In the genomic region with DNA sequence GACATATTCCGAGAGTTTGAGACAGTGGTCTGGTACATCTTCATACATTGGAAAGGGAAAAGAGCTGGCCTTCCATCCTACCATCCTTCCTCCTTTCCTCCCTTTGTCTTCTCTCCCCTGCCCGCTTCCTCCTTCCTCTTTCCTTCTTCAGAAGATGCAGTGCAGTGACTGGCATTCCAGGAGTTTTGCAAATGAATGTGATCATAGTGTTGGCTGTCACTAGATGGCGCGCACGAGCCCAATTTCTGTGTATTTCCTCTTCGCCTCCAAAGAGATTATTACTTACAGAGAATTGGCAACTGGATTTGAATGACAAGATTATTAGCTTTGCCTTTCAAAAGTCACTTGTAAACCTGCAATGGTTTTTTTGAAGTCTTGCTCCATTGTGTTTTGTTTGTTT, we compare ENCODE assay signal across 9 mouse cellular contexts. TPM values are rescaled to one million over a fixed set of nuclear protein-coding genes. Genes with fewer than 3 reads are reported as not detected.
DNase-seq lines count a peak whose midpoint lies in the region; TF ChIP-seq lines count a peak whose summit lies in the region.
"Had no signal": no experiment of that assay in that cellular context is flagged by ENCODE, and none has a peak within 500 bp of the region (broad histone marks: within the 10 kb centered on the region; RNA-seq: fewer than 3 reads in every experiment).

No protein-coding gene starts in this region.

- TF ChIP-seq EP300 in MEL (IDR thresholded peaks at IDR 0.05; ENCODE audit: low read depth in 1 of 2, low read length in 2 of 2): no peak

- H3K4me3 ChIP-seq in MEL (ENCODE audit: control insufficient read depth in 1 of 2, insufficient read depth in 1 of 2, low read depth in 2 of 2, low read length in 2 of 2): no peak overlapping the region
- H3K4me3 ChIP-seq: lung, embryonic 15.5 days had no signal

- peak; percentile 80 to 95 (median 87) for TF ChIP-seq CTCF in MEL (IDR thresholded peaks at IDR 0.05 in 2 of 3, conservative IDR thresholded peaks at IDR 0.05 in 1 of 3; ENCODE audit: control insufficient read depth in 1 of 3, insufficient read depth in 1 of 3, low read depth in 2 of 3, low read length in 3 of 3, poor library complexity in 1 of 3, severe bottlenecking in 1 of 3)

- peak; percentile 57 for DNase-seq in gastrocnemius, adult 18-20 months (ENCODE audit: low spot score)
- no peak for DNase-seq in gastrocnemius, postnatal 25 days
- peak; percentile 81 for DNase-seq in MEL (ENCODE audit: low read depth, low spot score)
- DNase-seq in cerebellum, adult 8-10 months: peak; percentile 51
- DNase-seq in frontal cortex, postnatal 14 days (ENCODE audit: low spot score in 2 of 2): peak; percentile 31 to 69
- DNase-seq in layer of hippocampus, adult 18-20 months (ENCODE audit: low spot score in 2 of 2): peak; percentile 37 to 82
- peak; percentile 51 for DNase-seq in lung, postnatal 25 days (ENCODE audit: low spot score)
- peak; percentile 22 for DNase-seq in spleen, adult 12 weeks (ENCODE audit: low spot score)

- no peaks in the 10 kb centered on the region for H3K36me3 ChIP-seq in MEL (ENCODE audit: control insufficient read depth in 1 of 2, insufficient read depth in 2 of 2, low read length in 2 of 2)
- H3K36me3 ChIP-seq: lung, embryonic 15.5 days had no signal

- TF ChIP-seq POLR2A in MEL (IDR thresholded peaks at IDR 0.05; ENCODE audit: control insufficient read depth in 1 of 2, insufficient read depth in 1 of 2, low read depth in 1 of 2, low read length in 2 of 2, poor library complexity in 1 of 2): no peak

- no peak overlapping the region for H3K27ac ChIP-seq in MEL (ENCODE audit: control insufficient read depth, low read depth, low read length)
- H3K27ac ChIP-seq: lung, embryonic 15.5 days had no signal

- H3K4me1 ChIP-seq in MEL (ENCODE audit: control insufficient read depth in 1 of 2, insufficient read depth in 2 of 2, low read length in 2 of 2): no peaks in the 10 kb centered on the region

- H3K27me3 ChIP-seq in MEL (ENCODE audit: control insufficient read depth in 1 of 2, insufficient read depth in 2 of 2, low read length in 2 of 2): peaks cover 0 to 2% of the 10 kb centered on the region in 2 experiments; a peak in 1 of 4 replicates
- H3K27me3 ChIP-seq: lung, embryonic 15.5 days had no signal

- no peak overlapping the region for H3K9ac ChIP-seq in MEL (ENCODE audit: control insufficient read depth, low read depth, low read length, poor library complexity, severe bottlenecking)
- H3K9ac ChIP-seq: lung, embryonic 15.5 days had no signal

- H3K9me3 ChIP-seq in MEL (replicated peaks; ENCODE audit: insufficient read depth, low read length): no peaks in the 10 kb centered on the region
- H3K9me3 ChIP-seq: lung, embryonic 15.5 days had no signal

- TF ChIP-seq RAD21 in MEL (IDR thresholded peaks at IDR 0.05; ENCODE audit: low read depth, low read length): peak; percentile 87

- no peaks in the 10 kb centered on the region for H3K79me2 ChIP-seq in MEL (ENCODE audit: control insufficient read depth, insufficient read depth, low read length, poor library complexity)

TF ChIP-seq in MEL, 35 proteins besides CTCF, POLR2A, EP300 and RAD21:
- TF ChIP-seq ZC3H11A (IDR thresholded peaks at IDR 0.05; ENCODE audit: low read depth, low read length): peak; percentile 91
- no peak for TF ChIP-seq NELFE (IDR thresholded peaks at IDR 0.05; ENCODE audit: low read depth, low read length)
- TF ChIP-seq SIN3A (IDR thresholded peaks at IDR 0.05; ENCODE audit: low read length): 0 out of 2 replicates have a peak, but pooled peaks have one; percentile 25
- TF ChIP-seq SMC3 (IDR thresholded peaks at IDR 0.05; ENCODE audit: low read depth, low read length): peak; percentile 96
- TF ChIP-seq HCFC1 (IDR thresholded peaks at IDR 0.05; ENCODE audit: low read depth, low read length): 0 out of 2 replicates have a peak, but pooled peaks have one; percentile 28
TF ChIP-seq in MEL: peak in this region for 4.

RNA-seq across cellular contexts. Expression of gene Sox30, which starts 36.0 kb away (rescaled TPM):
- total RNA-seq in gastrocnemius, adult 18-20 months (2021): not detected
- not detected for total RNA-seq in gastrocnemius, postnatal 25 days (2021)
- total RNA-seq in MEL (2012; rRNA removed): not detected in 2 replicates
- not detected for polyA plus RNA-seq in MEL (2012; ENCODE audit: insufficient read depth in 1 of 2, insufficient read length in 2 of 2, low read depth in 1 of 2, low replicate concordance in 2 of 2, missing spikeins in 1 of 2)
- under 1 TPM in 1 of 2 experiments, not detected in 1; 0.10 TPM for total RNA-seq in layer of hippocampus, adult 18-20 months (2021)

RNA-seq across cellular contexts. Expression of gene Gm12166, which starts 36.1 kb away (rescaled TPM):
- total RNA-seq in gastrocnemius, adult 18-20 months (2021): under 1 TPM; 0.48 to 0.50 TPM
- 1 to 10 TPM in 1 of 2 experiments, under 1 TPM in 1; 0.51 to 1.2 TPM for total RNA-seq in gastrocnemius, postnatal 25 days (2021)
- 3.9 and 6.8 TPM in 2 replicates for total RNA-seq in MEL (2012; rRNA removed)
- polyA plus RNA-seq in MEL (2012; ENCODE audit: insufficient read depth in 1 of 2, insufficient read length in 2 of 2, low read depth in 1 of 2, low replicate concordance in 2 of 2, missing spikeins in 1 of 2): 1 to 10 TPM in 1 of 2 experiments, not detected in 1; 4.1 TPM
- total RNA-seq in layer of hippocampus, adult 18-20 months (2021): 1 to 10 TPM; 1.1 to 3.2 TPM

RNA-seq across cellular contexts. Expression of gene Adam19, which starts 39.7 kb away (rescaled TPM):
- 1 to 10 TPM; 1.9 to 4.1 TPM for total RNA-seq in gastrocnemius, adult 18-20 months (2021)
- total RNA-seq in gastrocnemius, postnatal 25 days (2021): 1 to 10 TPM; 4.9 to 8.0 TPM
- total RNA-seq in MEL (2012; rRNA removed): 0.12 and 0.16 TPM in 2 replicates
- under 1 TPM in 1 of 2 experiments, not detected in 1; 0.19 TPM for polyA plus RNA-seq in MEL (2012; ENCODE audit: insufficient read depth in 1 of 2, insufficient read length in 2 of 2, low read depth in 1 of 2, low replicate concordance in 2 of 2, missing spikeins in 1 of 2)
- total RNA-seq in layer of hippocampus, adult 18-20 months (2021): 10 to 100 TPM; 10.5 to 10.9 TPM
